Mouse (Mus musculus): ENCODE measurements around the gene Plcl2. TPM values are rescaled to one million over a fixed set of nuclear protein-coding genes. Genes with fewer than 3 reads are reported as not detected.

Gene Plcl2
- polyA plus RNA-seq (2015; fragmentation: Nextera tagmentation; extraction: Ambion mirVana) = 9.2 and 9.7 TPM in 2 replicates

GRCm38 (mm10) chr17:50509251-50510104 lies at the start of gene Plcl2:
Plcl2 (plus strand) TSS chr17:50509403.
- peak within 1 kb of the TSS; percentile 78 for H3K4me2 ChIP-seq (ENCODE audit: low read length)
- H3K27me3 ChIP-seq (ENCODE audit: control insufficient read depth, insufficient read depth, low read depth, low read length) = no peaks in the 10 kb centered on the region
- peak; percentile 77 for ATAC-seq
- peak within 1 kb of the TSS; percentile 99 for H3K9ac ChIP-seq (ENCODE audit: low read depth, low read length)
- H3K4me1 ChIP-seq (ENCODE audit: control insufficient read depth, insufficient read depth, low read length) = peaks cover 30% of the 10 kb centered on the region
- H3K36me3 ChIP-seq (ENCODE audit: control insufficient read depth, insufficient read depth, low read length) = no peaks in the 10 kb centered on the region
- under 1% methylated on average over 90 of the region's 95 CpGs for WGBS
- no peaks in the 10 kb centered on the region for H3K9me3 ChIP-seq (replicated peaks; ENCODE audit: control insufficient read depth, low read length, poor library complexity, severe bottlenecking)
- H3K27ac ChIP-seq (ENCODE audit: low read length) = peak within 1 kb of the TSS; percentile 95
- peak within 1 kb of the TSS; percentile 89 for H3K4me3 ChIP-seq (ENCODE audit: low read depth, low read length)

- Histone ChIP-seq H3K4me2 (ENCODE audit: low read length) (no peak overlapping the region), H3K36me3 (ENCODE audit: control insufficient read depth, insufficient read depth, low read length) (no peaks in the 10 kb centered on the region), H3K4me3 (ENCODE audit: low read depth, low read length) (no peak overlapping the region), H3K9ac (ENCODE audit: low read depth, low read length) (no peak overlapping the region), H3K27me3 (ENCODE audit: control insufficient read depth, insufficient read depth, low read depth, low read length) (no peaks in the 10 kb centered on the region), H3K9me3 (replicated peaks; ENCODE audit: control insufficient read depth, low read length, poor library complexity, severe bottlenecking) (no peaks in the 10 kb centered on the region), H3K27ac (ENCODE audit: low read length) (no peak overlapping the region), H3K4me1 (ENCODE audit: control insufficient read depth, insufficient read depth, low read length) (no peaks in the 10 kb centered on the region)
- WGBS = 86% methylated on average over 8 of the region's 8 CpGs
- no peak for ATAC-seq
These were observed 48.9 kb upstream of the Plcl2 start for GRCm38 (mm10) chr17:50460301-50460700.

DNA sequence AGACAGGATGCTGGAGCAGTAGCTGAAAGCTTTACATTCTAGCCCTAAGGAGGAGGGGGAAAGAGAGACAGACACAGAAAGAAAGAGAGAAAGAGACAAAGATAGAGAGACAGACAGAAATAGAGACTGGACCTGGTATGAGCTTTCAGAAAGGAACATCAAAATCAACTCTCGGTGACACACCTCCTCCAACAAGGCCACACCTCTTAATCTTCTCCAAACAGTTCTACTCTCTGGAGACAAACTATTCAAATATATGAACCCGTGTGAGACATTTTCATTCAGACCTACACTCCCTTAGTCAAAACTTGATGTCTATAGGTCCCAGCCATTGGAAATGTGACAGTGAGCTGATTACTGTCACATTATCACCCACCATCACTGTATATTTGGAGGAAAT lies 41.8 kb upstream of the Plcl2 start:
- no peak for ATAC-seq
- no peak overlapping the region for H3K4me2 ChIP-seq (ENCODE audit: low read length)
- no peaks in the 10 kb centered on the region for H3K9me3 ChIP-seq (replicated peaks; ENCODE audit: control insufficient read depth, low read length, poor library complexity, severe bottlenecking)
- H3K9ac ChIP-seq (ENCODE audit: low read depth, low read length) = no peak overlapping the region
- H3K4me3 ChIP-seq (ENCODE audit: low read depth, low read length) = no peak overlapping the region
- no peaks in the 10 kb centered on the region for H3K27me3 ChIP-seq (ENCODE audit: control insufficient read depth, insufficient read depth, low read depth, low read length)
- peaks cover 14% of the 10 kb centered on the region for H3K4me1 ChIP-seq (ENCODE audit: control insufficient read depth, insufficient read depth, low read length)
- WGBS = 83% methylated on average over 2 of the region's 2 CpGs
- H3K27ac ChIP-seq (ENCODE audit: low read length) = no peak overlapping the region
- no peaks in the 10 kb centered on the region for H3K36me3 ChIP-seq (ENCODE audit: control insufficient read depth, insufficient read depth, low read length)

GRCm38 (mm10) chr17:50469126-50469525 lies 40.1 kb upstream of the Plcl2 start:
- H3K9me3 ChIP-seq (replicated peaks; ENCODE audit: control insufficient read depth, low read length, poor library complexity, severe bottlenecking) = no peaks in the 10 kb centered on the region
- ATAC-seq = no peak
- WGBS = 62% methylated on average over 5 of the region's 5 CpGs
- H3K27me3 ChIP-seq (ENCODE audit: control insufficient read depth, insufficient read depth, low read depth, low read length) = no peaks in the 10 kb centered on the region
- H3K36me3 ChIP-seq (ENCODE audit: control insufficient read depth, insufficient read depth, low read length) = no peaks in the 10 kb centered on the region
- no peak overlapping the region for H3K4me2 ChIP-seq (ENCODE audit: low read length)
- H3K4me1 ChIP-seq (ENCODE audit: control insufficient read depth, insufficient read depth, low read length) = peaks cover 14% of the 10 kb centered on the region
- H3K27ac ChIP-seq (ENCODE audit: low read length) = no peak overlapping the region
- no peak overlapping the region for H3K4me3 ChIP-seq (ENCODE audit: low read depth, low read length)
- H3K9ac ChIP-seq (ENCODE audit: low read depth, low read length) = no peak overlapping the region

- Histone ChIP-seq H3K4me2 (ENCODE audit: low read length) (peak overlapping the region; percentile 47), H3K36me3 (ENCODE audit: control insufficient read depth, insufficient read depth, low read length) (no peaks in the 10 kb centered on the region), H3K9ac (ENCODE audit: low read depth, low read length) (peak overlapping the region; percentile 43; the same call in 1 of the 2 replicates), H3K9me3 (replicated peaks; ENCODE audit: control insufficient read depth, low read length, poor library complexity, severe bottlenecking) (no peaks in the 10 kb centered on the region), H3K4me3 (ENCODE audit: low read depth, low read length) (peak overlapping the region; percentile 18), H3K27ac (ENCODE audit: low read length) (peak overlapping the region; percentile 75), H3K27me3 (ENCODE audit: control insufficient read depth, insufficient read depth, low read depth, low read length) (no peaks in the 10 kb centered on the region), H3K4me1 (ENCODE audit: control insufficient read depth, insufficient read depth, low read length) (peaks cover 14% of the 10 kb centered on the region)
- ATAC-seq = peak; percentile 93
- WGBS = 8% methylated on average over 13 of the region's 13 CpGs
These were observed 39.4 kb upstream of the Plcl2 start for GRCm38 (mm10) chr17:50469543-50470431.

- no peaks in the 10 kb centered on the region for H3K9me3 ChIP-seq (replicated peaks; ENCODE audit: control insufficient read depth, low read length, poor library complexity, severe bottlenecking)
- peak overlapping the region; percentile 75 for H3K27ac ChIP-seq (ENCODE audit: low read length)
- ATAC-seq = peak; percentile 66
- peak overlapping the region; percentile 47 for H3K4me2 ChIP-seq (ENCODE audit: low read length)
- H3K27me3 ChIP-seq (ENCODE audit: control insufficient read depth, insufficient read depth, low read depth, low read length) = no peaks in the 10 kb centered on the region
- H3K36me3 ChIP-seq (ENCODE audit: control insufficient read depth, insufficient read depth, low read length) = no peaks in the 10 kb centered on the region
- peaks cover 14% of the 10 kb centered on the region for H3K4me1 ChIP-seq (ENCODE audit: control insufficient read depth, insufficient read depth, low read length)
- WGBS = 19% methylated on average over 16 of the region's 16 CpGs
- peak overlapping the region; percentile 43; the same call in 1 of the 2 replicates for H3K9ac ChIP-seq (ENCODE audit: low read depth, low read length)
- peak overlapping the region; percentile 18 for H3K4me3 ChIP-seq (ENCODE audit: low read depth, low read length)
These were observed 38.6 kb upstream of the Plcl2 start for GRCm38 (mm10) chr17:50470432-50471078.

- 80% methylated on average over 3 of the region's 3 CpGs for WGBS
- no peaks in the 10 kb centered on the region for H3K27me3 ChIP-seq (ENCODE audit: control insufficient read depth, insufficient read depth, low read depth, low read length)
- no peak overlapping the region for H3K27ac ChIP-seq (ENCODE audit: low read length)
- H3K4me1 ChIP-seq (ENCODE audit: control insufficient read depth, insufficient read depth, low read length) = peaks cover 14% of the 10 kb centered on the region
- ATAC-seq = no peak
- H3K36me3 ChIP-seq (ENCODE audit: control insufficient read depth, insufficient read depth, low read length) = no peaks in the 10 kb centered on the region
- H3K4me2 ChIP-seq (ENCODE audit: low read length) = no peak overlapping the region
- H3K4me3 ChIP-seq (ENCODE audit: low read depth, low read length) = no peak overlapping the region
- no peak overlapping the region for H3K9ac ChIP-seq (ENCODE audit: low read depth, low read length)
- no peaks in the 10 kb centered on the region for H3K9me3 ChIP-seq (replicated peaks; ENCODE audit: control insufficient read depth, low read length, poor library complexity, severe bottlenecking)
These were observed 38.0 kb upstream of the Plcl2 start for GRCm38 (mm10) chr17:50471230-50471629.

- no peaks in the 10 kb centered on the region for H3K36me3 ChIP-seq (ENCODE audit: control insufficient read depth, insufficient read depth, low read length)
- no peak overlapping the region for H3K9ac ChIP-seq (ENCODE audit: low read depth, low read length)
- H3K4me3 ChIP-seq (ENCODE audit: low read depth, low read length) = no peak overlapping the region
- H3K9me3 ChIP-seq (replicated peaks; ENCODE audit: control insufficient read depth, low read length, poor library complexity, severe bottlenecking) = no peaks in the 10 kb centered on the region
- ATAC-seq = no peak
- H3K27ac ChIP-seq (ENCODE audit: low read length) = no peak overlapping the region
- 81% methylated on average over 4 of the region's 4 CpGs for WGBS
- no peak overlapping the region for H3K4me2 ChIP-seq (ENCODE audit: low read length)
- H3K4me1 ChIP-seq (ENCODE audit: control insufficient read depth, insufficient read depth, low read length) = no peaks in the 10 kb centered on the region
- H3K27me3 ChIP-seq (ENCODE audit: control insufficient read depth, insufficient read depth, low read depth, low read length) = no peaks in the 10 kb centered on the region
These were observed 31.9 kb upstream of the Plcl2 start for GRCm38 (mm10) chr17:50477277-50477676.
